In the genomic region with DNA sequence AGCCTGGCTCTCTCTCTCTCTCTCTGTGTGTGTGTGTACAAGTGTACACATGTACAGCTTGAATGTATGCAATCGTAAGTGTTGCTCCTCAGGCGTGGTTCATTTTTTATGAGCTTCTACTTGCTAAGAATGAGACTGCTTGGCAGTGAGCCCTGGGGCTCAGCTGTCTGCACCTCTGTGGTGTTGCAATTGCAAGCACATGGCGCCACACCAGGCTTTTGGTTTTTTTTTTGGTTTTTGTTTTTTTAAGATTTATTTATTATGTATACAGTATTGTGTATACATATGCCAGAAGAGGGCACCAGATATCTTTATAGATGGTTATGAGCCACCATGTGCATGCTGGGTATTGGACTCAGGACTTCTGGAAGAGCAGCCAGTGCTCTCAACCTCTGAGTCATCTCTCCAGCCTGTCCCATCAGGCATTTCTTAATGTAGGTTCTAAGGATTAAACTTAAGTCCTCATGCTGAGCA, we compare ENCODE assay signal across 10 mouse cellular contexts. TPM values are rescaled to one million over a fixed set of nuclear protein-coding genes. Genes with fewer than 3 reads are reported as not detected.
DNase-seq lines count a peak whose midpoint lies in the region.
"Had no signal": no experiment of that assay in that cellular context is flagged by ENCODE, and none has a peak within 500 bp of the region (broad histone marks: within the 10 kb centered on the region; RNA-seq: fewer than 3 reads in every experiment).

No protein-coding gene starts in this region.

- DNase-seq in kidney, postnatal 10 days, result peak; percentile 44
- no peak for DNase-seq in kidney, adult 8-10 months
- peak; percentile 30 for DNase-seq in Muller cell, postnatal 12 days (ENCODE audit: inconsistent ontology term)
- peak; percentile 90 for DNase-seq in gonadal fat pad, adult 2 months (ENCODE audit: low read depth)
- DNase-seq in lung, postnatal 25 days (ENCODE audit: low spot score), result peak; percentile 40
- no peak for DNase-seq in embryo, embryonic 10 days (ENCODE audit: low spot score)
- no peak for DNase-seq in layer of hippocampus, postnatal 36 days
- no peak for DNase-seq in thymus, postnatal 10 days (ENCODE audit: low spot score in 2 of 2)

RNA-seq across cellular contexts. Expression of gene Fmo5, which starts 5.7 kb away (rescaled TPM):
- 6.4 and 10.1 TPM in 2 replicates for polyA plus RNA-seq in gonadal fat pad, adult 2 months (2012; rRNA removed)
- 1 to 10 TPM; 3.6 to 3.8 TPM for total RNA-seq in layer of hippocampus, postnatal 36 days (2021)

RNA-seq across cellular contexts. Expression of gene Prkab2, which starts 23.7 kb away (rescaled TPM):
- polyA plus RNA-seq in gonadal fat pad, adult 2 months (2012; rRNA removed), result 9.7 and 11.6 TPM in 2 replicates
- total RNA-seq in layer of hippocampus, postnatal 36 days (2021), result 10 to 100 TPM; 40.7 to 41.2 TPM

RNA-seq across cellular contexts. Expression of gene Chd1l, which starts 24.3 kb away (rescaled TPM):
- polyA plus RNA-seq in gonadal fat pad, adult 2 months (2012; rRNA removed), result 5.2 and 7.1 TPM in 2 replicates
- total RNA-seq in layer of hippocampus, postnatal 36 days (2021), result 10 to 100 TPM in 1 of 2 experiments, 1 to 10 TPM in 1; 9.3 to 11.2 TPM

RNA-seq across cellular contexts. Expression of gene Gm17651, which starts 40.2 kb away (rescaled TPM):
- not detected in 2 replicates for polyA plus RNA-seq in gonadal fat pad, adult 2 months (2012; rRNA removed)
- total RNA-seq in layer of hippocampus, postnatal 36 days (2021), result not detected
- polyA plus RNA-seq: forebrain, embryonic 12.5 days; midbrain, embryonic 12.5 days had no signal

Comparison
In these comparisons a context has a peak if more than half of its experiments do, and no peak if none do; other contexts are left out.
1. DNase-seq: peak in kidney, postnatal 10 days (single experiment), Muller cell, postnatal 12 days (single experiment), gonadal fat pad, adult 2 months (single experiment) and lung, postnatal 25 days (single experiment); none in kidney, adult 8-10 months (0 of 2), embryo, embryonic 10 days (single experiment), layer of hippocampus, postnatal 36 days (0 of 2) and thymus, postnatal 10 days (0 of 2).